Mouse (Mus musculus) cerebellum, adult 2 months (tissue): ENCODE measurements around the gene Gm13889.

Experiments
- CTCF ChIP-seq: fragments of 200-500 bp; IDR thresholded peaks from 2 replicates; pipeline ENCODE4 v1.5.1; 2011; ENCODE audit warnings: low read depth, mild to moderate bottlenecking, control low read depth, low read length, moderate library complexity, borderline replicate concordance; ENCODE audit not compliant: insufficient read depth
- POLR2A ChIP-seq: fragments of 200-500 bp; IDR thresholded peaks from 2 replicates; pipeline ENCODE4 v1.6.1; 2011; ENCODE audit warnings: low read length, control low read depth, borderline replicate concordance; ENCODE audit not compliant: insufficient read depth

GRCm38 (mm10) chr2:93992259-93992658 lies 35.3 kb upstream of the Gm13889 start:
- no peak for TF ChIP-seq POLR2A
- TF ChIP-seq CTCF, result no peak
